Mouse (Mus musculus) heart, postnatal 4 days (tissue): ENCODE measurements at regions not wholly inside any gene's neighbourhood (a gene's known extent, or its start where the extent isn't known, plus 50 kb on each side); places are given as distances from the start of the nearest gene placed in this dataset.

Source experiments
- DNase-seq: peaks from one replicate; pipeline ENCODE4 v3.0.0; 2021

- no peak for DNase-seq
Measured at GRCm38 (mm10) chr17:83137720-83138119, 77.4 kb upstream of the Pkdcc start.

GRCm38 (mm10) chr17:83138493-83139417 is 76.3 kb upstream of the Pkdcc start:
- no peak for DNase-seq

GRCm38 (mm10) chr17:83148371-83148929 is 66.6 kb upstream of the Pkdcc start:
- DNase-seq, result peak; percentile 62

- no peak for DNase-seq
Measured at GRCm38 (mm10) chr17:83149336-83149735, 65.8 kb upstream of the Pkdcc start.

GRCm38 (mm10) chr17:83155106-83155505 is 60.0 kb upstream of the Pkdcc start:
- no peak for DNase-seq

- no peak for DNase-seq
Measured at GRCm38 (mm10) chr17:83156682-83157081, 58.4 kb upstream of the Pkdcc start.

GRCm38 (mm10) chr17:83158053-83158452 is 57.0 kb upstream of the Pkdcc start:
- DNase-seq, result no peak

GRCm38 (mm10) chr17:83158652-83159051 is 56.4 kb upstream of the Pkdcc start:
- DNase-seq, result no peak

- DNase-seq, result no peak
Measured at GRCm38 (mm10) chr17:83159634-83160033, 55.5 kb upstream of the Pkdcc start.

- DNase-seq, result no peak
Measured at GRCm38 (mm10) chr17:83160296-83160695, 54.8 kb upstream of the Pkdcc start.

- DNase-seq, result no peak
Measured at GRCm38 (mm10) chr17:83161731-83162130, 53.4 kb upstream of the Pkdcc start.

- no peak for DNase-seq
Measured at GRCm38 (mm10) chr17:83163952-83164560, 51.0 kb upstream of the Pkdcc start.

- no peak for DNase-seq
Measured at GRCm38 (mm10) chr17:83164728-83165127, 50.4 kb upstream of the Pkdcc start.

- no peak for DNase-seq
Measured at GRCm38 (mm10) chr17:83165140-83165539, 50.0 kb upstream of the Pkdcc start.
